Mouse (Mus musculus) heart, postnatal 0 days (tissue): ENCODE measurements around the gene Ptbp2.

ENCODE experiments used
- CTCF ChIP-seq: IDR thresholded peaks from 2 replicates; pipeline ENCODE4 v1.5.1; 2016; ENCODE audit warnings: antibody characterized with exemption, control low read depth, low read depth
- EP300 ChIP-seq: IDR thresholded peaks from 2 replicates; pipeline ENCODE4 v1.6.1; 2016; ENCODE audit warnings: antibody characterized with exemption, low read depth

DNA sequence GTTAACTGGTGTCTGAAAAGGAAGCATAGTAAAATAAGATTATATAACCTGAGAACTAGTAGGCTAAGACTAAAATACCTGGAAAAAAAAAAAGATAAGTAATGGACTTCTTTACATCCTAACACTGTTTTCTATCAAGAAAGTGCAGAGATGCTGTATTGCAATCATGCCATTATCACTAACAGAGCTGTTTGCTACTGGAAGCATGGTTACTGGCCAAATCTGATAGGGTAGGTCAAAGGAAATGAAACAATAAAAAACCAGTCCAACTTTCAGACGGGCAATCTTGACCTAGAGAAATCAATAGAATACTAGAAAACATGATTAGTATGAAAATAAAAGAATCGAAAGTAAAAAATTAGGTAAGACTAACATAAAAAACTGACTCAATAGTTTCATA is 37.6 kb downstream of the Ptbp2 start:
- TF ChIP-seq CTCF: no peak
- no peak for TF ChIP-seq EP300
